11 mouse cellular contexts compared by ENCODE assay signal in the genomic region with DNA sequence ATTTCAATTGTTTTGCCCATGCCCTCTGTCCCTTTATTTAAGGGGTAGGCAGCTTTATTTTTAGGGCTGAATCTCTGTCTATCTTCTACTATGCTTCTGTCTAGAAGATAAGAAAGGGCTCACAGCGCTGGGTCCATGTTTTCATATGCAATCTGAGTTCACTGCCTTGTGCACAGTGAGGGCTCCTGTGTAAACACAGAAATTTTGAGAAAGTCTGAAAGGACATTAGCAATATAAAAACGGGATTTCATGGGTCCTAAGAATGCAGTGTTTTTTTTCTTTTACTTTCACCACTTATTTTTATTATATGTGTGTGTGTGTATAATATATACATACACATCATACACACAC. TPM values are rescaled to one million over a fixed set of nuclear protein-coding genes. Genes with fewer than 3 reads are reported as not detected.
DNase-seq lines count a peak whose midpoint lies in the region; ATAC-seq and TF ChIP-seq lines count a peak whose summit lies in the region.
"Had no signal": no experiment of that assay in that cellular context is flagged by ENCODE, and none has a peak within 500 bp of the region (broad histone marks: within the 10 kb centered on the region; RNA-seq: fewer than 3 reads in every experiment).

No protein-coding gene starts in this region.

- peak overlapping the region; percentile 52; the same call in 1 of the 2 replicates for H3K27ac ChIP-seq in forebrain, embryonic 11.5 days (ENCODE audit: low read depth, low read length)
- H3K27ac ChIP-seq in forebrain, embryonic 16.5 days (ENCODE audit: low read length) = no peak overlapping the region
- H3K27ac ChIP-seq in lung, embryonic 14.5 days (ENCODE audit: low read depth) = peak overlapping the region; percentile 80
- peak overlapping the region; percentile 71 for H3K27ac ChIP-seq in intestine, embryonic 15.5 days
- peak overlapping the region; percentile 70 for H3K27ac ChIP-seq in stomach, embryonic 15.5 days

- H3K4me1 ChIP-seq in forebrain, embryonic 11.5 days (replicated peaks; ENCODE audit: control insufficient read depth, insufficient read depth, low read length) = no peaks in the 10 kb centered on the region; the same call in 1 of the 2 replicates
- peaks cover 6% of the 10 kb centered on the region; the same call in 1 of the 2 replicates for H3K4me1 ChIP-seq in forebrain, embryonic 16.5 days (replicated peaks; ENCODE audit: control insufficient read depth, insufficient read depth, low read length)
- no peaks in the 10 kb centered on the region for H3K4me1 ChIP-seq in lung, embryonic 14.5 days (ENCODE audit: insufficient read depth)
- H3K4me1 ChIP-seq in intestine, embryonic 15.5 days (replicated peaks) = no peaks in the 10 kb centered on the region
- H3K4me1 ChIP-seq in stomach, embryonic 15.5 days = peaks cover 9% of the 10 kb centered on the region; the same call in 1 of the 2 replicates

- H3K4me3 ChIP-seq in forebrain, embryonic 11.5 days (ENCODE audit: low read depth, low read length) = no peak overlapping the region
- H3K4me3 ChIP-seq in forebrain, embryonic 16.5 days (replicated peaks; ENCODE audit: low read length) = no peak overlapping the region
- H3K4me3 ChIP-seq in lung, embryonic 14.5 days (ENCODE audit: low read depth, low read length) = no peak overlapping the region
- H3K4me3 ChIP-seq in intestine, embryonic 15.5 days (replicated peaks) = no peak overlapping the region
- H3K4me3 ChIP-seq in stomach, embryonic 15.5 days (replicated peaks) = no peak overlapping the region

- no peaks in the 10 kb centered on the region for H3K9me3 ChIP-seq in forebrain, embryonic 11.5 days (ENCODE audit: control insufficient read depth, low read length)
- H3K9me3 ChIP-seq in forebrain, embryonic 16.5 days (ENCODE audit: control insufficient read depth, low read length) = no peaks in the 10 kb centered on the region
- H3K9me3 ChIP-seq in lung, embryonic 14.5 days (ENCODE audit: low read depth, low read length) = no peaks in the 10 kb centered on the region
- no peaks in the 10 kb centered on the region for H3K9me3 ChIP-seq in intestine, embryonic 15.5 days
- no peaks in the 10 kb centered on the region for H3K9me3 ChIP-seq in stomach, embryonic 15.5 days

- H3K4me2 ChIP-seq in forebrain, embryonic 11.5 days (ENCODE audit: low read depth, low read length, severe bottlenecking) = no peak overlapping the region
- no peak overlapping the region for H3K4me2 ChIP-seq in forebrain, embryonic 16.5 days (ENCODE audit: low read length)
- peak overlapping the region; percentile 3; the same call in 1 of the 2 replicates for H3K4me2 ChIP-seq in lung, embryonic 14.5 days
- H3K4me2 ChIP-seq in intestine, embryonic 15.5 days (replicated peaks) = no peak overlapping the region
- H3K4me2 ChIP-seq in stomach, embryonic 15.5 days = no peak overlapping the region

- WGBS in forebrain, embryonic 11.5 days = 72% methylated on average over 2 of the region's 2 CpGs
- WGBS in forebrain, embryonic 16.5 days = 67% methylated on average over 2 of the region's 2 CpGs
- 61% methylated on average over 2 of the region's 2 CpGs for WGBS in lung, embryonic 14.5 days
- 58% methylated on average over 2 of the region's 2 CpGs for WGBS in intestine, embryonic 15.5 days
- WGBS in stomach, embryonic 15.5 days = 50% methylated on average over 2 of the region's 2 CpGs

- H3K36me3 ChIP-seq in forebrain, embryonic 11.5 days (ENCODE audit: control insufficient read depth, insufficient read depth, low read length) = no peaks in the 10 kb centered on the region
- no peaks in the 10 kb centered on the region for H3K36me3 ChIP-seq in forebrain, embryonic 16.5 days (ENCODE audit: control insufficient read depth, insufficient read depth)
- H3K36me3 ChIP-seq in lung, embryonic 14.5 days (ENCODE audit: insufficient read depth) = no peaks in the 10 kb centered on the region
- no peaks in the 10 kb centered on the region for H3K36me3 ChIP-seq in intestine, embryonic 15.5 days
- no peaks in the 10 kb centered on the region for H3K36me3 ChIP-seq in stomach, embryonic 15.5 days

- no peak overlapping the region for H3K9ac ChIP-seq in forebrain, embryonic 11.5 days (ENCODE audit: low read length)
- no peak overlapping the region for H3K9ac ChIP-seq in forebrain, embryonic 16.5 days (replicated peaks; ENCODE audit: low read depth, low read length)
- no peak overlapping the region for H3K9ac ChIP-seq in lung, embryonic 14.5 days
- H3K9ac ChIP-seq in intestine, embryonic 15.5 days = no peak overlapping the region
- no peak overlapping the region for H3K9ac ChIP-seq in stomach, embryonic 15.5 days

- H3K27me3 ChIP-seq in forebrain, embryonic 11.5 days (ENCODE audit: control insufficient read depth, insufficient read depth, low read length) = no peaks in the 10 kb centered on the region
- no peaks in the 10 kb centered on the region for H3K27me3 ChIP-seq in forebrain, embryonic 16.5 days (replicated peaks; ENCODE audit: control insufficient read depth, insufficient read depth, low read length)
- H3K27me3 ChIP-seq in lung, embryonic 14.5 days (ENCODE audit: insufficient read depth, low read length) = no peaks in the 10 kb centered on the region
- no peaks in the 10 kb centered on the region for H3K27me3 ChIP-seq in intestine, embryonic 15.5 days (replicated peaks)
- no peaks in the 10 kb centered on the region for H3K27me3 ChIP-seq in stomach, embryonic 15.5 days (replicated peaks)

- no peak for DNase-seq in forebrain, embryonic 11.5 days (ENCODE audit: low spot score)
- DNase-seq in lung, embryonic 14.5 days = no peak
- DNase-seq in lung, postnatal 10 days = no peak
- DNase-seq in right cerebral cortex, adult 18-20 months = no peak
- no peak for DNase-seq in Muller cell, postnatal 12 days (ENCODE audit: inconsistent ontology term)
- DNase-seq: kidney, postnatal 14 days; liver; spleen, adult 18-20 months had no signal

- peak; percentile 28 for ATAC-seq in forebrain, embryonic 11.5 days (replicated peaks; ENCODE audit: low FRiP score)
- ATAC-seq in forebrain, embryonic 16.5 days = no peak
- ATAC-seq in lung, embryonic 14.5 days (ENCODE audit: insufficient read depth) = no peak
- peak; percentile 54 for ATAC-seq in intestine, embryonic 15.5 days
- no peak for ATAC-seq in stomach, embryonic 15.5 days (ENCODE audit: insufficient read depth, low FRiP score, low read depth)

- TF ChIP-seq CTCF in lung, embryonic 14.5 days (IDR thresholded peaks at IDR 0.05; ENCODE audit: low read depth) = no peak

RNA-seq across cellular contexts. Expression of gene Spg20, which starts 15.3 kb away (rescaled TPM):
- 53.3 and 53.6 TPM in 2 replicates for polyA plus RNA-seq in forebrain, embryonic 11.5 days (2014; fragmentation: Nextera tagmentation; extraction: Ambion mirVana)
- polyA plus RNA-seq in forebrain, embryonic 16.5 days (2015; fragmentation: Nextera tagmentation; extraction: Ambion mirVana) = 19.5 and 22.6 TPM in 2 replicates
- polyA plus RNA-seq in lung, embryonic 14.5 days (2014; fragmentation: Nextera tagmentation; extraction: Ambion mirVana) = 45.9 and 46.9 TPM in 2 replicates
- polyA plus RNA-seq in intestine, embryonic 15.5 days (2015; fragmentation: Nextera tagmentation; extraction: Ambion mirVana) = 32.8 and 37.4 TPM in 2 replicates
- 35.2 and 38.7 TPM in 2 replicates for polyA plus RNA-seq in stomach, embryonic 15.5 days (2015; fragmentation: Nextera tagmentation; extraction: Ambion mirVana)

RNA-seq across cellular contexts. Expression of gene Ccdc169, which starts 40.5 kb away (rescaled TPM):
- 0.08 and 0.12 TPM in 2 replicates for polyA plus RNA-seq in forebrain, embryonic 11.5 days (2014; fragmentation: Nextera tagmentation; extraction: Ambion mirVana)
- 0.19 and 0.30 TPM in 2 replicates for polyA plus RNA-seq in forebrain, embryonic 16.5 days (2015; fragmentation: Nextera tagmentation; extraction: Ambion mirVana)
- 0.07 TPM in 1 of 2 replicates, not detected in the other for polyA plus RNA-seq in lung, embryonic 14.5 days (2014; fragmentation: Nextera tagmentation; extraction: Ambion mirVana)
- polyA plus RNA-seq in intestine, embryonic 15.5 days (2015; fragmentation: Nextera tagmentation; extraction: Ambion mirVana) = 0.05 TPM in 1 of 2 replicates, not detected in the other
- 0.09 TPM in 2 replicates for polyA plus RNA-seq in stomach, embryonic 15.5 days (2015; fragmentation: Nextera tagmentation; extraction: Ambion mirVana)

RNA-seq across cellular contexts. Expression of gene Ccna1, which starts 41.3 kb away (rescaled TPM):
- 3.6 TPM in 2 replicates for polyA plus RNA-seq in forebrain, embryonic 11.5 days (2014; fragmentation: Nextera tagmentation; extraction: Ambion mirVana)
- 2.1 and 2.3 TPM in 2 replicates for polyA plus RNA-seq in forebrain, embryonic 16.5 days (2015; fragmentation: Nextera tagmentation; extraction: Ambion mirVana)
- polyA plus RNA-seq in lung, embryonic 14.5 days (2014; fragmentation: Nextera tagmentation; extraction: Ambion mirVana) = 1.4 and 1.5 TPM in 2 replicates
- 1.3 and 1.6 TPM in 2 replicates for polyA plus RNA-seq in intestine, embryonic 15.5 days (2015; fragmentation: Nextera tagmentation; extraction: Ambion mirVana)
- polyA plus RNA-seq in stomach, embryonic 15.5 days (2015; fragmentation: Nextera tagmentation; extraction: Ambion mirVana) = 1.2 and 1.7 TPM in 2 replicates

Comparison
In these comparisons a context has a peak if more than half of its experiments do, and no peak if none do; other contexts are left out.
1. ATAC-seq: peak in forebrain, embryonic 11.5 days (single experiment) and intestine, embryonic 15.5 days (single experiment); none in forebrain, embryonic 16.5 days (single experiment), lung, embryonic 14.5 days (single experiment) and stomach, embryonic 15.5 days (single experiment).